Mouse (Mus musculus) forebrain, embryonic 12.5 days (tissue): Measurements from ENCODE around the gene Pnpla1. TPM values are rescaled to one million over a fixed set of nuclear protein-coding genes. Genes with fewer than 3 reads are reported as not detected.
"Not testable (repeated sequence)": the region's sequence is repeated elsewhere in the genome, so short reads cannot be mapped to it uniquely, and the experiment has no call there.

ENCODE experiments used
- ATAC-seq: fragments of 200-750 bp; cut with Nextera tagmentation; 2 replicates; pipeline ENCODE4 v1.8.0; 2017; ENCODE audit warnings: moderate TSS enrichment; ENCODE audit not compliant: low FRiP score
- H3K27ac ChIP-seq: fragments of 300-500 bp; sonication (generic); 2 replicates; pipeline ENCODE4 v1.5.1; 2016; ENCODE audit warnings: mild to moderate bottlenecking
- H3K27me3 ChIP-seq: fragments of 300-500 bp; sonication (generic); 2 replicates; pipeline ENCODE4 v1.6.1; 2016; ENCODE audit warnings: mild to moderate bottlenecking
- H3K36me3 ChIP-seq: fragments of 300-500 bp; sonication (generic); replicated peaks from 2 replicates; pipeline ENCODE4 v1.6.1; 2016; ENCODE audit warnings: mild to moderate bottlenecking
- H3K4me1 ChIP-seq: fragments of 300-500 bp; sonication (generic); 2 replicates; pipeline ENCODE4 v1.6.1; 2016
- H3K4me2 ChIP-seq: fragments of 300-500 bp; sonication (generic); 2 replicates; pipeline ENCODE4 v1.6.1; 2016; ENCODE audit warnings: mild to moderate bottlenecking, moderate library complexity
- H3K4me3 ChIP-seq: fragments of 300-500 bp; sonication (generic); replicated peaks from 2 replicates; pipeline ENCODE4 v1.5.1; 2016; ENCODE audit warnings: mild to moderate bottlenecking
- H3K9ac ChIP-seq: fragments of 300-500 bp; sonication (generic); 2 replicates; pipeline ENCODE4 v1.6.1; 2016; ENCODE audit warnings: mild to moderate bottlenecking
- H3K9me3 ChIP-seq: fragments of 300-500 bp; sonication (generic); 2 replicates; pipeline ENCODE4 v1.6.1; 2016
- WGBS: fragments of 180-500 bp; shearing (Covaris S2); methylation state at CpG from one replicate; pipeline ENCODE4 v1.1.7; 2016; 5-methylcytosine and 5-hydroxymethylcytosine counted together
- polyA plus RNA-seq: library from polyadenylated mRNA; unstranded; fragments of >200 nt; fragmentation: Nextera tagmentation; extraction: Ambion mirVana; gene quantifications from 2 replicates; pipeline ENCODE4 v1.2.1, GENCODE M21; 2016

Pnpla1 gene
- polyA plus RNA-seq, result not detected in 2 replicates

GRCm38 (mm10) chr17:28858205-28858604 lies at the start of gene Pnpla1:
TSS of gene Pnpla1 (plus strand) at chr17:28858411.
- Histone ChIP-seq H3K9ac (no peak within 1 kb of the TSS), H3K9me3 (peaks cover 7% of the 10 kb centered on the region; the same call in 1 of the 2 replicates), H3K4me2 (no peak within 1 kb of the TSS), H3K4me1 (no peaks in the 10 kb centered on the region; the same call in 1 of the 2 replicates), H3K36me3 (no peaks in the 10 kb centered on the region), H3K4me3 (no peak within 1 kb of the TSS), H3K27ac (no peak within 1 kb of the TSS), H3K27me3 (no peaks in the 10 kb centered on the region)
- WGBS, result 33% methylated on average over 12 of the region's 12 CpGs
- ATAC-seq, result no peak

GRCm38 (mm10) chr17:28808714-28809113 lies 49.5 kb upstream of the Pnpla1 start:
- H3K9ac ChIP-seq, result no peak overlapping the region
- H3K4me1 ChIP-seq, result no peaks in the 10 kb centered on the region
- no peaks in the 10 kb centered on the region for H3K27me3 ChIP-seq
- H3K4me2 ChIP-seq, result no peak overlapping the region
- H3K9me3 ChIP-seq, result no peaks in the 10 kb centered on the region
- H3K4me3 ChIP-seq, result no peak overlapping the region
- WGBS, result 97% methylated on average over 8 of the region's 8 CpGs
- H3K36me3 ChIP-seq, result peaks cover 75% of the 10 kb centered on the region
- H3K27ac ChIP-seq, result no peak overlapping the region
- ATAC-seq, result no peak

GRCm38 (mm10) chr17:28809175-28809831 lies 48.9 kb upstream of the Pnpla1 start:
- Histone ChIP-seq H3K4me3 (no peak overlapping the region), H3K4me1 (no peaks in the 10 kb centered on the region), H3K9ac (no peak overlapping the region), H3K27ac (no peak overlapping the region), H3K27me3 (no peaks in the 10 kb centered on the region), H3K4me2 (no peak overlapping the region), H3K36me3 (peaks cover 81% of the 10 kb centered on the region), H3K9me3 (no peaks in the 10 kb centered on the region)
- WGBS, result 94% methylated on average over 10 of the region's 10 CpGs
- ATAC-seq, result no peak

GRCm38 (mm10) chr17:28812345-28812744 lies 45.9 kb upstream of the Pnpla1 start:
- peaks cover 90% of the 10 kb centered on the region for H3K36me3 ChIP-seq
- no peak overlapping the region for H3K4me2 ChIP-seq
- H3K4me3 ChIP-seq, result no peak overlapping the region
- no peaks in the 10 kb centered on the region for H3K4me1 ChIP-seq
- no peak overlapping the region for H3K27ac ChIP-seq
- WGBS, result 93% methylated on average over 10 of the region's 10 CpGs
- H3K27me3 ChIP-seq, result no peaks in the 10 kb centered on the region
- no peak overlapping the region for H3K9ac ChIP-seq
- ATAC-seq, result no peak
- no peaks in the 10 kb centered on the region for H3K9me3 ChIP-seq

GRCm38 (mm10) chr17:28814529-28815097 lies 43.6 kb upstream of the Pnpla1 start:
- Histone ChIP-seq H3K27ac (no peak overlapping the region), H3K36me3 (peaks cover 93% of the 10 kb centered on the region), H3K9me3 (no peaks in the 10 kb centered on the region), H3K9ac (no peak overlapping the region), H3K27me3 (no peaks in the 10 kb centered on the region), H3K4me3 (no peak overlapping the region), H3K4me2 (no peak overlapping the region), H3K4me1 (no peaks in the 10 kb centered on the region)
- WGBS, result 91% methylated on average over 18 of the region's 18 CpGs
- ATAC-seq, result no peak

- 93% methylated on average over 10 of the region's 10 CpGs for WGBS
Measured at GRCm38 (mm10) chr17:28815384-28816004, 42.7 kb upstream of the Pnpla1 start.

GRCm38 (mm10) chr17:28816326-28816725 lies 41.9 kb upstream of the Pnpla1 start:
- 95% methylated on average over 10 of the region's 10 CpGs for WGBS
- H3K36me3 ChIP-seq, result peaks cover 93% of the 10 kb centered on the region
- H3K27ac ChIP-seq, H3K4me3 ChIP-seq, H3K9ac ChIP-seq, H3K4me2 ChIP-seq, H3K9me3 ChIP-seq, H3K27me3 ChIP-seq, H3K4me1 ChIP-seq, ATAC-seq: not testable (repeated sequence)

More at GRCm38 (mm10) chr17:28815384-28816004, 42.7 kb upstream of the Pnpla1 start:
- Histone ChIP-seq H3K9ac (no peak overlapping the region), H3K4me3 (no peak overlapping the region), H3K4me1 (no peaks in the 10 kb centered on the region), H3K9me3 (no peaks in the 10 kb centered on the region), H3K27ac (no peak overlapping the region), H3K4me2 (no peak overlapping the region), H3K27me3 (no peaks in the 10 kb centered on the region), H3K36me3 (peaks cover 93% of the 10 kb centered on the region)
- no peak for ATAC-seq

- Histone ChIP-seq H3K4me3 (no peak overlapping the region), H3K4me2 (no peak overlapping the region), H3K36me3 (peaks cover 96% of the 10 kb centered on the region), H3K27ac (no peak overlapping the region), H3K9ac (no peak overlapping the region), H3K27me3 (no peaks in the 10 kb centered on the region), H3K9me3 (no peaks in the 10 kb centered on the region), H3K4me1 (no peaks in the 10 kb centered on the region)
- ATAC-seq, result no peak
- 94% methylated on average over 25 of the region's 25 CpGs for WGBS
Measured at GRCm38 (mm10) chr17:28816875-28817811, 41.1 kb upstream of the Pnpla1 start.

- no peaks in the 10 kb centered on the region for H3K9me3 ChIP-seq
- H3K36me3 ChIP-seq, result peaks cover 96% of the 10 kb centered on the region
- no peak overlapping the region for H3K4me3 ChIP-seq
- ATAC-seq, result no peak
- no peaks in the 10 kb centered on the region for H3K27me3 ChIP-seq
- H3K4me2 ChIP-seq, result no peak overlapping the region
- no peaks in the 10 kb centered on the region for H3K4me1 ChIP-seq
- no peak overlapping the region for H3K27ac ChIP-seq
- no peak overlapping the region for H3K9ac ChIP-seq
- 73% methylated on average over 2 of the region's 2 CpGs for WGBS
Measured at GRCm38 (mm10) chr17:28820189-28820588, 38.0 kb upstream of the Pnpla1 start.

- 93% methylated on average over 13 of the region's 13 CpGs for WGBS
- Histone ChIP-seq H3K4me1 (no peaks in the 10 kb centered on the region), H3K9me3 (no peaks in the 10 kb centered on the region), H3K27ac (no peak overlapping the region), H3K27me3 (no peaks in the 10 kb centered on the region), H3K9ac (no peak overlapping the region), H3K4me3 (no peak overlapping the region), H3K36me3 (peaks cover 98% of the 10 kb centered on the region), H3K4me2 (no peak overlapping the region)
- no peak for ATAC-seq
Measured at GRCm38 (mm10) chr17:28823004-28823745, 35.0 kb upstream of the Pnpla1 start.

GRCm38 (mm10) chr17:28823749-28824148 lies 34.5 kb upstream of the Pnpla1 start:
- no peak for ATAC-seq
- Histone ChIP-seq H3K4me2 (no peak overlapping the region), H3K4me1 (no peaks in the 10 kb centered on the region), H3K4me3 (no peak overlapping the region), H3K9me3 (no peaks in the 10 kb centered on the region), H3K36me3 (peaks cover 98% of the 10 kb centered on the region), H3K27me3 (no peaks in the 10 kb centered on the region), H3K27ac (no peak overlapping the region), H3K9ac (no peak overlapping the region)
- 89% methylated on average over 11 of the region's 11 CpGs for WGBS
